Mouse (Mus musculus) adrenal gland, adult 8-10 months (tissue): ENCODE results near the gene Slc25a26. TPM values are rescaled to one million over a fixed set of nuclear protein-coding genes. Genes with fewer than 3 reads are reported as not detected.
"Not testable (repeated sequence)": the region's sequence is repeated elsewhere in the genome, so short reads cannot be mapped to it uniquely, and the experiment has no call there.

Experiments
- DNase-seq: peaks from one replicate; pipeline ENCODE4 v3.0.0; 2022
- total RNA-seq, 4 experiments: library from RNA; stranded (reverse); gene quantifications; 2 replicates each; pipeline ENCODE4 v1.2.4; 2022

Gene Slc25a26
- total RNA-seq, 4 experiments from 2014 or later, result 11.0 to 18.0 (median 14.9) TPM

GRCm38 (mm10) chr6:94553085-94553484, 53.0 kb downstream of the Slc25a26 start:
- DNase-seq, result no peak

DNA sequence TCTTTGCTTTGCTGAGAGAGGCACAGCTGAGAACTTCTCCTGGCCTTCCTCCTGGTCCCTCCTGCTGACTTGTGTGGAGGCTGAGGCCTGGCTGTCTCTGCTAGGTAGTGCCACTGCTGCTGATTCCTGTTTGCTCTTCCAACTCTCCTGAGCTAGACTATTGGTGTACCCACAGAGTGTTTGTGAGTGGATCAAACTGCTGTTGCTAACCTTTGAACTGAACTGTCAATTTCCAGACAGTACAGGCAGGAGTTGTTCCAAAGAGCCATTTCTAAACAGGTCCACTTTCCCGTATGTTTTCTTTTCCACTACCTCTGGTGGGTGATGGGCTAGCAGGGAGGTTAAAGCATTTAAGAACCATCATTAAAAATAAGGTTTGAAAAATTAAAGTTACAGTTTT, 58.5 kb downstream of the Slc25a26 start:
- not testable (repeated sequence) for DNase-seq

GRCm38 (mm10) chr6:94560896-94561295, 60.8 kb downstream of the Slc25a26 start:
- no peak for DNase-seq

DNA sequence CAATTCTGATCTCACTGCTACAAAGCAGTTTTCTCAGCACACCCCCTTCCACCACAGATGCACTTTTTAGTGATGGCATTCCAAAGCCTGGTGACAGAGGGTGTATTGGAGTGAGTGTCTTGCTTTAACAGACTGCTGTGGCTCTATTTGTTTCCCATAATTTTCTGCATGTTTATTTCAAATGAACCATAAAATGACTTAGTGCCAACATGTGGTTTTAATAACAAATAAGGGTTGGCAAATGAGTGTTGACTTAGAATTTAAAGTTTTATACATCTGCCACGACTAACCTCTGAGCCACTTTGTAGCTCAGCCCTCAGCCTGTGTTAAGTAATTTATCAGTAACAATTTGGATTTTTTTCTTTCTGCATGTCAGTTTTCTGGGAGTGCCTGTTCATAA, 61.2 kb downstream of the Slc25a26 start:
- no peak for DNase-seq

DNA sequence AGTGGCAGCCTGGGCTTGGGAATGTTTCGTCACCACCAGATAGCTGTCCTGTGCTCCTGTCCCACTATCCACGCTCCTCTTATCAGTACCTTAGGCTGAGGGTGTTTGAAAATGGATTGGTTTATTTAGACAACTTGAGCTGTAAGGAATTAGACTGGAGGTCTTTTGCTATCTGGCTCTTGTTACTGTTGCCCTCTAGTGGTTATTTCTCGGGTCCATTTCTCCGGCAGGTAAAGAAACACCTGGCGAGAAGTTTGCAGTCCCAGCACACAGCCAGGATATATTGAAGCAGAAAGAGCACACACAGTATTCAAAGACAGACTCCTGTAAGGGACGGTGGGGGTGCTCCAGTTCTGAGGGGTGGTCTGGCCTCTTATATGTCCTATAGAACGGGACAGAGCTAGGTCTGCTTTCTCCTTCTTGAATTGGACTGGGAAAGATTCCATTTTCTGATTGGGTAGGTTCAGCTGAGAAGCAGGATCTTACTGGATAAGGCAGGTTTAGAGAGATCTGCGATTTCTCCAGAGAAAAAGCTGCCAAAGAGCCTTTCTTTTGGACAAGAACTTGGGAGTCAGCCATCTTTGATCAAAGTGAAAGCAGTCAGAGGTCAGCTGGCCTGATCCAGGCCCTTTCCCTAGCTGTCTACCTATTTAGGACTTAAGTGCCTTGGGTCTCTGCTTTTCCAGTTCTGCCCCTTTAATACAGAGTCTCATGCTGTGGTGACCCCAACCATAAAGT, 63.2 kb downstream of the Slc25a26 start:
- DNase-seq, result no peak

DNA sequence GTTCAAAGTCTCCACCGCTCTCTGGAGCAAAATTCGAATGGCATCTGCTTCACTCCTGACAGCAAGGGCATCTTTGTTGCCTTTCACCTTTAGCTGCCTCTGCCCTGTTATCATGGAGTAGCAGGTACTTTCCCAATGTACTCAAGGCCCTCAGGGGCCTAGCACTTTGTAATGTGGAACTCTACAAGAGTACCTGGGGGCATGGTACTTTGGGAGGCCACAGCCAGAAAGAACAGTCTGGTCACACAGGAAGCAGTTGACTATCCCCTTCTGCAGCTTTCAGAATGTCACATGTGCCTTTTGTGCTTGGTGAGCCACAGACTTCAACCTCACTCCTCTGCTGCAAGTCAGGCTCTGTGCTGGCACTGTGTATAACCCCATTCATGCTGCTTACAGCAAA, 65.6 kb downstream of the Slc25a26 start:
- no peak for DNase-seq

GRCm38 (mm10) chr6:94568040-94568439, 67.9 kb downstream of the Slc25a26 start:
- DNase-seq, result no peak

GRCm38 (mm10) chr6:94575526-94576166, 75.5 kb downstream of the Slc25a26 start:
- no peak for DNase-seq

- no peak for DNase-seq
These were observed 77.9 kb downstream of the Slc25a26 start for GRCm38 (mm10) chr6:94577991-94578390.

- no peak for DNase-seq
These were observed 81.9 kb downstream of the Slc25a26 start for GRCm38 (mm10) chr6:94582055-94582454.

GRCm38 (mm10) chr6:94584147-94584695, 84.1 kb downstream of the Slc25a26 start:
- no peak for DNase-seq

GRCm38 (mm10) chr6:94584976-94585375, 84.8 kb downstream of the Slc25a26 start:
- DNase-seq, result no peak

DNA sequence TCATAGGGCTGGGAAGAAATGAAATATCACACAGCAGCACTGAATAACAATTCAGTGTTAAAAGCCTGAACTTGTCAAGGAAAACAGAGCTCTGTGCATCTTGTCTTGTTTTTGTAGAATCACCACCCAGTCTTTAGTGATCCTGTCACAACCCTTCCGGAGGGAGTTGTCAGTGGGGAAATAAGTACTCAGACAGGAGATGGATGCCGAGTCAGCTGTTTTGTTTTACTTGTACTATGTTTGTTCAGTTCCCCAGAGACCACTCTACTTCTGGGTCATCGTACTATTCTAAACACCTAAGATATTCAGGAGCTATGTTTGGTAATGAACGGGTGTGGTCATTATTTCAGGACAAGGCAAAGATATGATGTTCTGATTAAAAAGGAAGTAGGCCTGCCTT, 88.2 kb downstream of the Slc25a26 start:
- no peak for DNase-seq

DNA sequence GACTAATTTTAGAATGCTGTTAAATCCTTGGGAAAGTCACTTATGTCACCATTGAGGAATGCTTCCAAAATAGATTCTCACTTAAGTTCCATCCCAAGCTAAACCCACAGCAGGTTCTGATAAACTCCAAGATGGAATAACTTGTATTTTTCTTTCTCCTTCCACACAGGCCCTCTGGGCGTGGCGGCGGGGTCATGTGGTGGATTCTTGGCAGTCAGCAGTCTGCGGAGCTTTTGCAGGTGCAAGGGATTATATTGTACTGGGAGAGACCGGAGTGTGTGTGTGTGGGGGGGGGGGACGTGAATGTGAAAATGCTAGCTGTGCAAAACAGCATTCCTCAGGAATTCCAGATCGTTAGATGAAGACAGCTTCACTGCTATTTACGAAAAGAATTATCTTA, 92.1 kb downstream of the Slc25a26 start:
- no peak for DNase-seq

- no peak for DNase-seq
These were observed 92.6 kb downstream of the Slc25a26 start for GRCm38 (mm10) chr6:94592710-94593109.

DNA sequence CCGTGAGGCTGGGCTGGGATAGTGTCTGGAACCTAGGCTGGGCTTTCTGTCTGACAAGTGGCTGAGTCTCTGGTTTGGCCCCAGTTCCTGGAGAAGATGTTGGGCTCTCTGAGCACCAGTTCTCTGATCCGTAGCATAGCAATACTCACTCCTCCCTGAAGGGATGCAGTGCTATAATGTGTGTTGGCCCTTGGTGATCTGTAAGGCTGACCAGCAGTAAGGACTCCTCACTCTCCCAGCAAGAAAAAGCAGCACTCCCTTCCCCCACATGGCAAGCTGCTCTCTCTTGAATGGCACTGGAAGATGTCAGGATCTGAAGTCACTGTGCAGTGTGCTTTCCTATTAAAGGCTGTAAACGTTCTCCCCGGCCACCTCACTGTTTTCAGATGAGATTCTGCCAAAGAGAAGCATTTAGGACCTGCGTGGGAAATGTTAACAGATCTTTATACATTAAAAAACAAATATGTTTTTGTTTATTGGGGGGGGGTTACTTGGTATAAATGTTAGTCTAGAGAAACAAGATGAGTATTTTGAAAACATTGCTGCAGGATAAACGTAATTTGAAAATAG, 94.0 kb downstream of the Slc25a26 start:
- DNase-seq, result no peak

DNA sequence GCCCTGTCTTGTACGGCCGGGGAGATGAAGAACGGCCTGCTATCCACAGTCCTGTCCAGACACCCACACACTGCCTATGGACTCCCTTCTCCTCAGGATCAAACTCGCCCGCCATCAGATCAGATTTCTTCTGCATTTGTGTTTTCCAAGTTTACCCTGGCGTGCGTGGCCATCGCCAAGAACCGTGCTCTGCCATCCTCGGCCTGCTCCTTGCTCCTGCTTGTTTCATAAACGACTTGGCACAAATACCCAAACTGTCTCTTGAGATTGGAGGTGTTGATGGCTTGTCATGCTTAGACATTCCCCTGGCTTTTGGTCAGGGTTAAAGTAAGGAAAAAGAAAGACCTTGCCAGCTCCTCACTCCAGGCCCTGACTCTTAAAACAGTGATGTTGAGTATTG, 94.6 kb downstream of the Slc25a26 start:
- DNase-seq, result no peak

DNA sequence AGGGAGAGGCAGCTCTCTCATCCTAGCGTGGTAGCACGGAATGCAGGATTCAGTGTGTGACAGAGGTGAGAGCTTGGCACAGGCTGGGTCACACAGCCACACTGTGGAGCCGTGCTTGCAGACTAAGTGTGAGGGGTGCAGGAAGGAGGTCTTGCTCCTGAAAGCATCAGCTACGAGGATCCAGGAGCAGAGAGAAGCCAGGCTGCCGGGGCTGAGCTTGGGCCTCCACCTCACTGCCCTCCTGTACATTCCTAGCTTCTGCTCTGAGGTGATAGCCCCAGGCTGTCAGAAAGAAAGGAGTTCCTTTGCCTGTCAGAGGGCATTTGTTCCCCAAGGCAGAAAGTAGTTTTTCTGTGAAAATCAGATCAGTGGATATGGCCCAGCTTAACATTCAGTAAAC, 95.1 kb downstream of the Slc25a26 start:
- DNase-seq, result no peak

DNA sequence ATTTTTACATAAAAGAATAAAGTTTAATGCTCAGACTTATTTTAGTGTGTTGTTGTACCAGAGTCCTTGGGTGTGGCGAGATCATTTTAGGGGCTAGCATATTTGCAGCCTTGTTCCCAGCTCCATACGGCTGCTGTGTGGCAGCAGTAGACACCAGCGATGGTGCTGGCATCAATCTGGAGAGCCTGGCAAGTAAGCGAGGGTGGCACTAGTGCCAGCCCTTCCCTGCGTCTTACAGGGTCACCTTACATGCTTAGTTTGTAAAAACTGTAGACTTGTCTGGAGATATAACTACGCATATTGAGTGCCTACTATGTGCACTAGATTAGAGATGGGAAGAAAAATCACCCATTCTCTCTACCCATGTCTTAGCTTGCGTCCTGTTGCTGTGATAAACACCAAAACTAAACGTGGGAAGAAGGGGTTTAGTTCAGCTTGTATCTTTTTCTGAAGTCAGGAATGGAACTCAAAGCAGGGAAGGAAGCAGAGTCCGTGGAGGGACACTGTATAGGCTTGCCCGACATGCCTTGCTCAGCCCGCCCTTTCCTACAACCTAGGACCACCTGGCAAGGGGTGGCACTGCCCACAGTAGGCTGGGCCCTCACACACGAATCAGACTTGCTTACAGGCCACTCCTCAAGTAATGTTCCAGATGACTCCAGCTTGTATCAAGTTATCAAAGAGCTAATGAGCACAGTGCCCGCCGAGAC, 96.1 kb downstream of the Slc25a26 start:
- no peak for DNase-seq

- DNase-seq, result no peak
These were observed 96.8 kb downstream of the Slc25a26 start for GRCm38 (mm10) chr6:94596761-94597485.

DNA sequence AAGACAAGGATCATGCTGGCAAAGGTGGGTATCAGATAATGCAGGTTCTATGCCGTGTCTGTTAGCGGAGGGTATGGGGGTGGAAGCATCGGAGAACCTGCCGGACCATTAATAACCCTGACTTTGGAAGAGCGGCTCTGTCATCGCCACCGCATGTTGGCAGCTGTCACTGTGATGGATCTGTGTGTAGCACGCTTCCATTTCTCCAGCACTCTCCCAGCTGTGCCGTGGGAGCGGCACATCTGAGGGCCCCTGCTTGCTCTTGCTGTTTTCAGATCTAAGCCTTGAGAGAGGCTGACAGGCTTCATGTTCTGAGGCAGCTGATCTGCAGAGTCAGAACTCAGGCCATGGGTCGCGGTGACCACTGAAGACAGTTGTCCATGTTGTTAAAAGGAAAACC, 98.3 kb downstream of the Slc25a26 start:
- DNase-seq, result no peak

GRCm38 (mm10) chr6:94599016-94599415, 98.9 kb downstream of the Slc25a26 start:
- no peak for DNase-seq
